Mouse (Mus musculus): ENCODE measurements at regions not wholly inside any gene's neighbourhood (a gene's known extent, or its start where the extent isn't known, plus 50 kb on each side); places are given as distances from the start of the nearest gene placed in this dataset.

- no peak for DNase-seq
Observed at GRCm38 (mm10) chr1:73797858-73798257, 326.4 kb downstream of the Tns1 start.

DNA sequence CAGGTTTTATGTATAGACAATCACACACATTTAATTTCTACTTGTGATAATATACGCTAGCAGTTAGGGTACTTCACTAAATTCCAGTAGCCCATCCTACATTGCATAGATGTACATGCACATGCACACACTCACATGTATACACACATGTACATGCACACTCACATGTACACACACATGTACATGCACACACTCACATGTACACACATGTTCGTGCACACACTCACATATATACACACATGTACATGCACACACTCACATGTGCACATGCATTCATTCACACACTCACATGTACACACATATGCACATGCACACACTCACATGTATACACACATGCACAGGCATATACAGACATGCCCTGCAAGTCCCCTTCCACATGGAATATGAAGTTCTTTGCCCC lies 326.8 kb downstream of the Tns1 start:
- DNase-seq: no peak

DNA sequence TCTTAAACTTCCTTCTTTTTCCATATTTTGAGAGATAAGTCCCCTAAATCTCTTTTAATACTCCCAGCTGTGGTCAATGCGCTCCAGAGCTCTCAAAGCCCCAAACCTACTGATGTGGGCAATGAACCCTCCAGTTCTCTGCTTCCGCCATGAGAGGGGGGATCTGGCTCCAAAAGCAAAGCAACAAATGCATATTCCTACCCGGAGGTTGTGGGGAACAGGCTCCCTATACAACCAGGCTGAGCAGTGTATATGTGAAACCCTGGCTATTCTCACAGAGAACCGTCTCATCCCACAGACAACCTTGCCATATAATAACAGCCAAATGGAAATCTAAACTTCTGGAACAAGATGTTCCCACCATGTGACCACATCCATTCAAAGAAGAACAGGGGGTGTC lies 330.4 kb downstream of the Tns1 start:
- no peak for DNase-seq

DNA sequence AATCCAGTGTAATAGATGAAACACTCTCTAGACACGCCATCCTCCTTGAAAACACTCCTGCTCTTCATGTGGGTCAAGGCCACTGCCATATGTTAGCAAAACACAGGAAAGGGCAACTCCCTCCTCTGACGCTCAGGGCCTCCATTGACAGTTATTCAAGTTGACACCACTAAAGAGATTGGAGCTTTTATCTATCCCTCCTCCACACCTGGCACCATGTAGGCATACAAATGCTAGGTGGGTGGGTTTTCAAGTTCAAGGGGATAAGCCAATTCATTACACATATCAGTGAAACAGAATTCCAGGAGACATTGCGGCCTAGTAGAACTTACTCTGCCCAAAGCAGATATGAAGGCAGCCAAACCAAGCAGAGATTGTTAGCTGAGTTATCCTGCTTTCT lies 331.0 kb downstream of the Tns1 start:
- no peak for DNase-seq

DNA sequence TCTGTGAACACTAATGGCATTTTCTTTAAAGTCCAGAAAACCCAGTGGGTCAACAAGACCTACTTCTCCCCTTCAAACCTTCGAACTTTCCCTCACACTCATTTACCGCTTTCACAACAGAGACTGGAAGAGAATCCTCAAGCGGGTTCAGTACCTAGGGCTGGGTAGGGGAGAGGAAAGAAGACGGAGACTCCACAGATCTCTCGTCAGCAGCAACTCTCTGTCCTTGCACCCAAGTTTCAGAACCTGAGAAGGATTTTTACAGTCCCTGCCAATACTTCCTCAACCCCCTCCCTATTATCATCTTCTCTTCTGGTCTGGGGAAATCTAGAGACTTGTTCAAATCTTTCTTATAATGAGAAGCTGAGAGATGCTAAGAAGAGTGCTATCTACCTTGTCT lies 331.9 kb downstream of the Tns1 start:
- DNase-seq: no peak

- DNase-seq: no peak
Observed at GRCm38 (mm10) chr1:73787666-73788065, 336.6 kb downstream of the Tns1 start.

DNA sequence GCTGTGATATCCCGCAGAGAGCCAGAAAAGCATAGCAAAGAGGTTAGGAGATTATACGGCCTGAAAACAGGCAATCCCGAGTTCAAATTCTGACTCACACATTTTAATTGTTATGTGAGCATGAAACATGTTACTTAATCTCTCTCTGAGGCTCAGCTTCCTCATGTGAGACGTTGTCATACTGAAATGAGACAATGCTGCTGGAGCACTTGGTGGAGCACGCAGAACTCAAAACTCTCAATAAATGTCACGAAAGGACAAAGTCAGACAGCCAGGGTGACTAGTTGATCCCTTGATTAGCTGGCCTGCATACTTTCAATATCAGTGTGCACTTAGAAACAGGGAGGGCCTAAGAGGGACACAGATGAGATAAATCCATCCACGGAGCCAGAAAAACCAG lies 337.0 kb downstream of the Tns1 start:
- DNase-seq: no peak

- DNase-seq: no peak
Observed at GRCm38 (mm10) chr1:73783303-73783702, 340.9 kb downstream of the Tns1 start.

GRCm38 (mm10) chr1:73782871-73783270 lies 341.4 kb downstream of the Tns1 start:
- DNase-seq: no peak

- no peak for DNase-seq
Observed at GRCm38 (mm10) chr1:73771773-73772172, 352.5 kb downstream of the Tns1 start.

GRCm38 (mm10) chr1:73770631-73771030 lies 353.6 kb downstream of the Tns1 start:
- no peak for DNase-seq

DNA sequence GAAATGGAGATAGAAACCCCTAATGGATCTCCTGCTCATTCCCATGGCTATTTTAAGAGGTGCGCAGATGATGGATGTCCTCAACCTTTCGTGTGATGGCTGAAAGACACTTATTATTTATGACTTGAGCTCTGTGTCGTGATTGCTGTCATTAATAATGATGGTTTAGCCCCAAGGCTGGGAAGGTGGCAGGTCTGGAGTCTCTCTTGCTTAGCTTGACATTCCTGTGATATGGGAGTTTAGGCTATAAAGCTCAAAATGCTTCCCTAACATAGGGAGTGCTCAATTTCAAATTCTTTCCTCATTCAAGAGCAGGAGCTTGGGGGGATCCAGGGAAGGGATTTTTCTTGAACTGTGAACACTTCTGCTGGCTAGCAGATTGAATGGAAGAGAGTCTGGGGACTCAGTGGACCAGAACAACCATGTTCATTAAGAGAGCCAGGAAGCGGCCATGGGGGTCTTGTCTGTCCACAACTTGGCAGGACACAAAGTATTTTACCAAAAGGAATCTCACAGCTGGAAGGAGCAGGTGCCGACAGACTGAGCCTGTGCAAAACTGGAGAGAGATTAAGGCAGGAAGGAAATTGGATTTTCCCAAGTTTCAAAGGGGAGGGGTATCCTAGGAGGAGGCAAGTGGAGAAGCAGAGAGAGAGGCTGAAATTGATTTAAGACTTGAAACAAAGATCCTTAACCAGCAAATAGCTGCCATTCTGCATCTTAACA lies 359.5 kb downstream of the Tns1 start:
- DNase-seq: no peak

GRCm38 (mm10) chr1:73758110-73759061 lies 365.9 kb downstream of the Tns1 start:
- no peak for DNase-seq

DNA sequence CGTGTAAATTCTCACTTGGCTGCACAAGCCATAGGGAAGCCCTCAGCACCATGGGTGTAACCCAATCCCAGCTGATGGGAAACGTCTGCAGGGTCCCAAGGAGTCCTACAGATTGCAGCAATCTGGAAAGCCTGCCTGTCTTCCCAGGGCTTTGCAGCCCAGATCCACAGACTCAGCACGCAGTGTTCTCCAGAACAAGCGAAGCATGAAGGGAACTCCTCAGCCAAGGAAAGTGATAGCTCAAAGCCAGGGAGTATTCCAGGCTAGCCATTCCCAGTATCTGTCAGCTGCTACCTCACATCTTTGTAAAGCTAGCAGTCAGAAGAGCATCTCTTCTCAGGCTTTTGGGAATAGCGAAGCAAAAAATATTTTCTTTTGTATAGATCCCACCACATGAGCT lies 368.5 kb downstream of the Tns1 start:
- DNase-seq: no peak

DNA sequence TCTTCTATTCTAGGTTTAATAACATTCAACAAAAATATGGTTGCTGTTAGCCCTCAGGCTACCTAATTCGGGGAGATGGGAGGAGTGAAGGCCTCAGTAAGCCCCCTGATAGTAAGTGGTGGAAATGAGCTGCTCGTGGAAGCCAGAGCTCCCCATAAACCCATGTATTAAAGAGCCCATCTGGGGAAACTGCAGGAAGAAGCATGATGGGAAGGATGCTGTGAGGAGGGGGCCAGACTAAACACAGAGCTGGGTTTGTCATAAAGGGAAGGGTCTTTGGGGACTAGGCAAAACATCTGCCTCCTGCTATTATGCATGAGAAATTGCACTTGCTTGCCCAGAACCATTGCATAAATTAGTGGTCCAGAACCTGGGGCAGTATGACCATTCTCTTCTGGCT lies 369.3 kb downstream of the Tns1 start:
- DNase-seq: no peak

GRCm38 (mm10) chr1:73753157-73753556 lies 371.1 kb downstream of the Tns1 start:
- no peak for DNase-seq

- no peak for DNase-seq
Observed at GRCm38 (mm10) chr1:73748702-73749101, 375.5 kb downstream of the Tns1 start.

GRCm38 (mm10) chr1:73744555-73745234 lies 379.6 kb downstream of the Tns1 start:
- DNase-seq: no peak

- DNase-seq: no peak
Observed at GRCm38 (mm10) chr1:73743737-73744554, 380.3 kb downstream of the Tns1 start.

DNA sequence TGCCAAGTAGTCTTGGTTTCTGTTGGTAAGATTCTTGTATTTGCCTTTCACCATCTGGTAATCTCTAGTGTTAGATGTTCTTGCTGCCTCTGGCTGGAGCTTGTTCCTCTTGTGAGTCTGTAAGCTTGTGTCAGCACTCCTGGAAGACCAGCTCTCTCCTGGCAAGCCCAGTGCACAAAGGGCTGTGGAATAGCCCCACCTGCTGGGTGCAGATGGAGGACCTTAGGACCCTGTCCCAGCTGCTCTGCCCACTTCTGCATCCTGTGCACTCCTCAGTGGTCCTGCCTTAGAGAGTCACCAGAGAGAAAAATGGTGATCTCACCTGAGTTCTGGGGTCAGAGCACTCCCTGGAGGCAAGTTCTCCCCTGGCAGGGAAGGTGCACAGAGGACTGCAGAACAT lies 387.2 kb downstream of the Tns1 start:
- no peak for DNase-seq

DNA sequence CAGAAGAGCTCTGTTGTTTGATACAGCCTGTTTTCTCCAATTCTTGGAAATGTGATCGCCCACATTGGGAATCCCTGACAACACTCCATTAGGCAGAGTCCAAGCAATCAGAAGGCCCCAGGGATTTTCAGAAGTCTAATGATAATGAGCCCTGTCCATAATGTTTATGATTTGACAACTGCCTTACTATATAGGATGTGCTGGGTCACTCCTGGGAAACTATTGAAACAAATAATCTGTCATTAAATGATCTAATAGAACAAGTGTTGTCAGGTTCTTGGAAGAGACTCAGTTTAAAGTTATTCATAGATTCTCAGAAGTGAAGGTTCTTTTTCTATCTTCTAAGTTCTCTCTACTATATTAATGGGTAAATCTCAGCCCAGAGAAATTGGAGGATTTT lies 395.9 kb downstream of the Tns1 start:
- DNase-seq: no peak

DNA sequence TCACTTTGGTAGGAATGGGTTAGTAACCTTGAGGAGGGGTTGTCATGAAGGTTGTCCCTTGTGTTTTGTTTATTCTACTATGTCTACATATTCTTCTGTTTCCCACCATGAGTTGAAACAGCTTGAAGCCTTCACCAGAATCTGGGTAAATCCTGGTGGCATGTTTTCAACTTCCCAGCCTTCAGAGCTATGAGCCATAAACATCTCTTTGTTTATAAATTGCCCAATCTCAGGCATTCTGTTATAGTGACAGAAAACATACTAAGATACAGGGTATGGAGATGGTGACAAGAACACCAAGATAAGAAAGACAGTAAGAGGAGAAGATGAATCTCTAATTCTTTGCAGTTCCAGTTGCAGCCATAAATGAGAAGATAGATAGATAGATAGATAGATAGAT lies 396.5 kb downstream of the Tns1 start:
- no peak for DNase-seq

DNA sequence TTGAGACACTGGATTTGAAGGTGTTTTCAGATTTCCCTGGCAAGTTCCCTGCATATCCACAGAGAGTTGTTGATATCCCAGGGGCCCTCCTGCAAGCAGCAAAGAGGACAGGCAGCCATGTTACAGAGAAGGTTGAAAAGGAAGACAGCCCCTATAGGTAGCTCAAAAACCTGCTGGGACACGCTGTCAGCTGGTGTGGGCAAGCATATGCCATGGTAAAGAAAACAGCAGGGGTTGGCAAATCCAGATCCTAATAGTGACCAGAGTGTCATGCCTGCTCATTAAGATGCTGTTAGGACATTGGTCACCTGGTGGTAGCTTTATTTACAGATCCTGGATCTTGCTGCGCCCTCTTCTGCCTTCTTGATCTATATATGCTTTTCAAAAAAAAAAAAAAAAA lies 397.6 kb downstream of the Tns1 start:
- DNase-seq: no peak
